Mouse (Mus musculus): ENCODE data around the gene Ifrd2. TPM values are rescaled to one million over a fixed set of nuclear protein-coding genes. Genes with fewer than 3 reads are reported as not detected.
"Not testable (repeated sequence)": the region's sequence is repeated elsewhere in the genome, so short reads cannot be mapped to it uniquely, and the experiment has no call there.

The Ifrd2 gene
- polyA plus RNA-seq, 1 experiment from 2014 or later: 28.9 TPM

DNA sequence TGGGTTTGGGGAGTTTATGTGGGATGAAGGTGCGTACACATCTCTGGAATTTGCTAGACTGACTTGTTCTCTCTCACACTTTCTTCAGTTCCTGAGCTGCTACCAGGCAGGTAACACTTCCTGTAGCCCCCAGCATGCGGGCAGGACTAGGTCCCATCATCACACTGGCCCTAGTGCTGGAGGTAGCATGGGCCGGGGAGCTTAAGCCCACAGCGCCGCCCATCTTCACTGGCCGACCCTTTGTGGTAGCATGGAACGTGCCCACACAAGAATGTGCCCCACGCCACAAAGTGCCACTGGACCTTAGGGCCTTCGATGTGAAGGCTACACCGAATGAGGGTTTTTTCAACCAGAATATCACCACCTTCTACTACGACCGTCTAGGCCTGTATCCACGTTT, 17.4 kb upstream of the Ifrd2 start:
- H3K4me2 ChIP-seq (ENCODE audit: low read length): peak overlapping the region; percentile 78
- H3K9ac ChIP-seq (ENCODE audit: low read depth, low read length): peak overlapping the region; percentile 74
- H3K27me3 ChIP-seq (ENCODE audit: insufficient read depth, low read length): no peaks in the 10 kb centered on the region
- H3K4me1 ChIP-seq (replicated peaks; ENCODE audit: insufficient read depth, low read length): peaks cover 29% of the 10 kb centered on the region
- WGBS: 31% methylated on average over 13 of the region's 13 CpGs
- peak overlapping the region; percentile 74 for H3K4me3 ChIP-seq (replicated peaks; ENCODE audit: low read depth, low read length)
- ATAC-seq (replicated peaks; ENCODE audit: low FRiP score, low read depth): no peak
- H3K27ac ChIP-seq: peak overlapping the region; percentile 95
- no peaks in the 10 kb centered on the region for H3K9me3 ChIP-seq (replicated peaks; ENCODE audit: low read length)
- H3K36me3 ChIP-seq (ENCODE audit: insufficient read depth, low read length): peaks cover 25% of the 10 kb centered on the region
- no peak for TF ChIP-seq CTCF (IDR thresholded peaks at IDR 0.05; ENCODE audit: low read depth)
- no peak for DNase-seq (ENCODE audit: low spot score)

DNA sequence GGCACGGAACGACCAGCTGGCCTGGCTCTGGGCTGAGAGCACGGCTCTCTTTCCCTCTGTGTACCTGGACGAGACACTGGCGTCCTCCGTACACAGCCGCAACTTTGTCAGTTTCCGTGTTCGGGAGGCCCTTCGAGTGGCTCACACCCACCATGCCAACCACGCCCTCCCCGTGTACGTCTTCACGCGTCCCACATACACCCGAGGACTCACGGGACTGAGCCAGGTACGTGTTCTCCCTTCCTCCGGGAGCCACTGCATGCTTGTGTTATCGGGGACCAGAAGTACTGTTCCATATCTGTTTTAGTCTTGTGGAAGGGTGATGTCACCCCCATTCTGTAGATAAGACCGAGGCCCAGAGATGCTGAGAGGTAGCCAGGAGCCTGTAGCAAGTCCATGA, 16.6 kb upstream of the Ifrd2 start:
- Histone ChIP-seq H3K27ac (no peak overlapping the region), H3K4me2 (ENCODE audit: low read length) (peak overlapping the region; percentile 78), H3K4me1 (replicated peaks; ENCODE audit: insufficient read depth, low read length) (peaks cover 29% of the 10 kb centered on the region), H3K27me3 (ENCODE audit: insufficient read depth, low read length) (no peaks in the 10 kb centered on the region), H3K36me3 (ENCODE audit: insufficient read depth, low read length) (peaks cover 25% of the 10 kb centered on the region), H3K9ac (ENCODE audit: low read depth, low read length) (no peak overlapping the region), H3K4me3 (replicated peaks; ENCODE audit: low read depth, low read length) (peak overlapping the region; percentile 74; the same call in 1 of the 2 replicates), H3K9me3 (replicated peaks; ENCODE audit: low read length) (no peaks in the 10 kb centered on the region)
- DNase-seq (ENCODE audit: low spot score): no peak
- no peak for TF ChIP-seq CTCF (IDR thresholded peaks at IDR 0.05; ENCODE audit: low read depth)
- ATAC-seq (replicated peaks; ENCODE audit: low FRiP score, low read depth): no peak
- WGBS: 84% methylated on average over 21 of the region's 21 CpGs

- Histone ChIP-seq H3K4me2 (ENCODE audit: low read length) (0 out of 2 replicates have a peak overlapping the region, but pooled peaks have one; percentile 78), H3K9ac (ENCODE audit: low read depth, low read length) (no peak overlapping the region), H3K9me3 (replicated peaks; ENCODE audit: low read length) (no peaks in the 10 kb centered on the region), H3K27ac (no peak overlapping the region), H3K4me3 (replicated peaks; ENCODE audit: low read depth, low read length) (no peak overlapping the region), H3K4me1 (replicated peaks; ENCODE audit: insufficient read depth, low read length) (peaks cover 28% of the 10 kb centered on the region), H3K36me3 (ENCODE audit: insufficient read depth, low read length) (peaks cover 25% of the 10 kb centered on the region), H3K27me3 (ENCODE audit: insufficient read depth, low read length) (no peaks in the 10 kb centered on the region)
- ATAC-seq (replicated peaks; ENCODE audit: low FRiP score, low read depth) (no peak), DNase-seq (ENCODE audit: low spot score) (no peak)
- no peak for TF ChIP-seq CTCF (IDR thresholded peaks at IDR 0.05; ENCODE audit: low read depth)
- 90% methylated on average over 22 of the region's 22 CpGs for WGBS
These were observed 15.7 kb upstream of the Ifrd2 start for GRCm38 (mm10) chr9:107571534-107572326.

DNA sequence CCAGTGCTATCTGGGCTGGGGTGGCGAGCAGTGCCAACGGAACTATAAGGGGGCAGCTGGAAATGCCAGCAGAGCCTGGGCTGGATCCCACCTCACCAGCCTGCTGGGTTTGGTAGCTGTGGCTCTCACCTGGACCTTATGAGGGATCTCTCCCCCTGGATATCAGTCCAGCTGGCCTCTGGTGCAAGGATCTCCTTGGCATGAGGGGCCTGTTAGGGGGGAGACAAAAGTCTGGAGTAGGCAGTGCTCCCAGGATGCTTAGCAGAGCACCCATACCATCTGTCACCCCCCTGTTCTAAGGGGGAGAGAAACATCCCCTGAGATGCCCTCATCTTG, 15.1 kb upstream of the Ifrd2 start:
- Histone ChIP-seq H3K4me2 (ENCODE audit: low read length) (no peak overlapping the region), H3K9ac (ENCODE audit: low read depth, low read length) (no peak overlapping the region), H3K36me3 (ENCODE audit: insufficient read depth, low read length) (peaks cover 25% of the 10 kb centered on the region), H3K27ac (no peak overlapping the region), H3K9me3 (replicated peaks; ENCODE audit: low read length) (no peaks in the 10 kb centered on the region), H3K27me3 (ENCODE audit: insufficient read depth, low read length) (no peaks in the 10 kb centered on the region), H3K4me1 (replicated peaks; ENCODE audit: insufficient read depth, low read length) (peaks cover 30% of the 10 kb centered on the region), H3K4me3 (replicated peaks; ENCODE audit: low read depth, low read length) (no peak overlapping the region)
- no peak for DNase-seq (ENCODE audit: low spot score)
- no peak for TF ChIP-seq CTCF (IDR thresholded peaks at IDR 0.05; ENCODE audit: low read depth)
- no peak for ATAC-seq (replicated peaks; ENCODE audit: low FRiP score, low read depth)
- WGBS: 91% methylated on average over 2 of the region's 2 CpGs

- H3K27ac ChIP-seq; H3K9ac ChIP-seq (ENCODE audit: low read depth, low read length); H3K9me3 ChIP-seq (replicated peaks; ENCODE audit: low read length); DNase-seq (ENCODE audit: low spot score); H3K4me3 ChIP-seq (replicated peaks; ENCODE audit: low read depth, low read length); ATAC-seq (replicated peaks; ENCODE audit: low FRiP score, low read depth); H3K4me2 ChIP-seq (ENCODE audit: low read length); H3K27me3 ChIP-seq (ENCODE audit: insufficient read depth, low read length): not testable (repeated sequence)
- H3K4me1 ChIP-seq (replicated peaks; ENCODE audit: insufficient read depth, low read length): peaks cover 31% of the 10 kb centered on the region
- H3K36me3 ChIP-seq (ENCODE audit: insufficient read depth, low read length): peaks cover 25% of the 10 kb centered on the region
- 85% methylated on average over 6 of the region's 6 CpGs for WGBS
- TF ChIP-seq CTCF (IDR thresholded peaks at IDR 0.05; ENCODE audit: low read depth): peak; percentile 27; the same call in 1 of the 2 replicates
These were observed 13.7 kb upstream of the Ifrd2 start for GRCm38 (mm10) chr9:107573774-107574173.

DNA sequence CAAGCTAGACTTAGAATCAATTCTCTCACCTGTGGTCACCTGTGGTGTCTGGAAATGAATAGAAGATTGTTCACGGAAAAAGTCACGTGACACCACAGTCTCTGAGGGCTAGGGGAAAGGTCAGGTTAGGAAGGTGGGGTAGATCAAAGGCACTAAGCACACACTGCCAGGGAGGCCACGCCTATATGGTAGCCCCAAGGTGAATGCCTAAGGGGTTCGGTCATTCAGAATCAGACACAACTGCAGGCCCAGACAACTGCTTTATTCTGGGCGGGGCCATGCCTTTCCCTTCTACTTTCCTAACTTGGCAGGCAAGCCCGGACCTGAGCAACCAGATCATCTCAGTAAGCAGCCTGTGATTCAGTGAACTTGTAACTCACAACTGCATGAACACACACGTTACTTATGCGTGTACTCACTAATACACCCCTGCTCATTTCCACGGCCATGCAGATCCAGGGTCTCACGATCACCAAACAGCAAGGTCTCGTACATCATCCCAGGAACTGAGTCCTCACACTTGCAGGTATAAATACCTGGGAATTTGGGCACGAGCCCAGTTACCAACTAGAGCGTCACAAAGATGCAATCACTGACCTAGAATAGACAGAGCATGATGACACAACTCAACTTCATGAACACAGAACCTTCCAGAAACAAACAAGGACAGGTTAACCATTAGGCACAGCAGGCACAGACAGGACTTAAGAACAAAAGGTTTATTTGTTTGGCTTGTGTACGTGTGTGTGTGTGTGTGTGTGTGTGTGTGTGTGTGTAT, 11.7 kb upstream of the Ifrd2 start:
- Histone ChIP-seq H3K9me3 (replicated peaks; ENCODE audit: low read length) (no peaks in the 10 kb centered on the region), H3K36me3 (ENCODE audit: insufficient read depth, low read length) (peaks cover 25% of the 10 kb centered on the region), H3K27ac (peak overlapping the region; percentile 70), H3K4me1 (replicated peaks; ENCODE audit: insufficient read depth, low read length) (peaks cover 24% of the 10 kb centered on the region), H3K9ac (ENCODE audit: low read depth, low read length) (no peak overlapping the region), H3K4me2 (ENCODE audit: low read length) (no peak overlapping the region), H3K27me3 (ENCODE audit: insufficient read depth, low read length) (no peaks in the 10 kb centered on the region), H3K4me3 (replicated peaks; ENCODE audit: low read depth, low read length) (no peak overlapping the region)
- ATAC-seq (replicated peaks; ENCODE audit: low FRiP score, low read depth) (no peak), DNase-seq (ENCODE audit: low spot score) (no peak)
- WGBS: 77% methylated on average over 14 of the region's 14 CpGs
- TF ChIP-seq CTCF (IDR thresholded peaks at IDR 0.05; ENCODE audit: low read depth): no peak
